Mouse (Mus musculus) embryonic facial prominence, embryonic 13.5 days (tissue): ENCODE measurements around the gene Thpo. TPM values are rescaled to one million over a fixed set of nuclear protein-coding genes. Genes with fewer than 3 reads are reported as not detected.

ENCODE experiments used
- ATAC-seq: fragments of 200-750 bp; cut with Nextera tagmentation; 2 replicates; pipeline ENCODE4 v1.8.0; 2017; ENCODE audit warnings: low read depth; ENCODE audit not compliant: insufficient number of reproducible peaks, insufficient read depth, low FRiP score, low TSS enrichment
- H3K27ac ChIP-seq: fragments of 300-500 bp; sonication (generic); 2 replicates; pipeline ENCODE4 v1.5.1; 2015; ENCODE audit warnings: moderate library complexity, mild to moderate bottlenecking, inconsistent platforms
- H3K27me3 ChIP-seq: fragments of 300-500 bp; sonication (generic); 2 replicates; pipeline ENCODE4 v1.6.1; 2015; ENCODE audit warnings: mild to moderate bottlenecking, inconsistent platforms
- H3K36me3 ChIP-seq: fragments of 300-500 bp; sonication (generic); 2 replicates; pipeline ENCODE4 v1.6.1; 2015; ENCODE audit warnings: mild to moderate bottlenecking, inconsistent platforms
- H3K4me1 ChIP-seq: fragments of 300-500 bp; sonication (generic); 2 replicates; pipeline ENCODE4 v1.6.1; 2015; ENCODE audit warnings: inconsistent platforms
- H3K4me2 ChIP-seq: fragments of 300-500 bp; sonication (generic); 2 replicates; pipeline ENCODE4 v1.6.1; 2015; ENCODE audit warnings: moderate library complexity, mild to moderate bottlenecking, inconsistent platforms
- H3K4me3 ChIP-seq: fragments of 300-500 bp; sonication (generic); 2 replicates; pipeline ENCODE4 v1.5.1; 2015; ENCODE audit warnings: mild to moderate bottlenecking, inconsistent platforms
- H3K9ac ChIP-seq: fragments of 300-500 bp; sonication (generic); 2 replicates; pipeline ENCODE4 v1.6.1; 2015; ENCODE audit warnings: mild to moderate bottlenecking, inconsistent platforms
- H3K9me3 ChIP-seq: fragments of 300-500 bp; sonication (generic); 2 replicates; pipeline ENCODE4 v1.6.1; 2016; ENCODE audit warnings: inconsistent platforms
- WGBS: fragments of 180-500 bp; shearing (Covaris S2); methylation state at CpG from one replicate; pipeline ENCODE4 v1.1.7; 2015; ENCODE audit warnings: mixed read lengths; 5-methylcytosine and 5-hydroxymethylcytosine counted together
- polyA plus RNA-seq: library from polyadenylated mRNA; unstranded; fragments of >200 nt; fragmentation: Nextera tagmentation; extraction: Ambion mirVana; gene quantifications from 2 replicates; pipeline ENCODE4 v1.2.1, GENCODE M21; 2015

Gene Thpo
- polyA plus RNA-seq, 1 experiment from 2014 or later, result 1.00 TPM

DNA sequence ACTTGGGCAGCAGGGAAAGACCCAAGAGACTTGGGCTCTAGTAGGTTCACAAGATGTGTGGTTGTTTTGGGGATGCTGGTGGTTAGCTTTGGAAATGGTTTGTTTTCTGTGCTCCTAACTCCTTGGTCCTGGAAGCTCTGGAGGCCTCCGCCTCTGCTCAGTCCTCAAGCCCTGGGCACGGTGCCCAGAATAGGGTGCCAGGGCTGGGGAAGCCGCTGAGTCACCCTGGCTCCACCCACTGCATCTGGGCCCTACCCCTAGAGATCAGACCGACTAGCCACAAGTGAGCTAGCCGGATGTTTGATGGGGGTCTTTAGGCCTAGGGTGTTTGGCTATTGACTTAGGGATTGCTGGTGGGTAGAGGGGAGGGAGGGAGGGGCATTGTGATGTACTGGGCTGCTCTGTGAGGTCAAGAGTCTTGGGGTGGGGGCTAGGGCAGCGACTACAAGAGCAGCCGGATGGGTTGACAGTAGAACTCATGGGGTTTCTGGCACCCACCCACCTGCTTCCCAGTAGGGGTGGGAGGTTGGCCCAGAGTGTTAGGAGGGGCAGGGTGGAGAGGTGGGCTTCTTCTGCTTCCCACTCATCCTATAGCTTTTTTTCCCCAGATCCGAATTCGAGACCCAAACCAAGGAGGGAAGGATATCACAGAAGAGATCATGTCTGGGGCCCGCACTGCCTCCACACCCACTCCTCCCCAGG, 56.2 kb downstream of the Thpo start:
- no peak for ATAC-seq
- H3K27me3 ChIP-seq, result no peaks in the 10 kb centered on the region
- H3K4me2 ChIP-seq, result no peak overlapping the region
- WGBS, result 85% methylated on average over 10 of the region's 10 CpGs
- no peaks in the 10 kb centered on the region for H3K9me3 ChIP-seq
- H3K9ac ChIP-seq, result no peak overlapping the region
- H3K4me3 ChIP-seq, result no peak overlapping the region
- no peak overlapping the region for H3K27ac ChIP-seq
- peaks cover 87% of the 10 kb centered on the region for H3K36me3 ChIP-seq
- peaks cover 25% of the 10 kb centered on the region for H3K4me1 ChIP-seq

DNA sequence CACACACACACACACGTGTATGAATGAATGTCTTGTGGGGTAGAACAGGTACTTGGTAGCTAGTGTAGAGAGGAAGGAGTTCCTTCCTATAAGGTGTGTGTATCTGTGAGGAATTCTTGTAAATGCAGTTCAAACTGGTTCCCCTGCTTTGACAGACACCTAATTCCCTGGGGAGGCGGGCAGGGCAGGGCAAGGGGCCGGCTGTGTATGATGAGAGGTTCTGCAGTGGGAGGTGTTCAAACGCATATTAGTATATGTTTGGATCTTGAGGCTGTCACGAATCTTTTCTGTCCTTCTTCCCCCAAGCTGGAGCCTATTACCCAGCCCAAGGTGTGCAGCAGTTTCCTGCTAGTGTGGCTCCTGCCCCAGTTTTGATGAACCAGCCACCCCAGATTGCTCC, 56.9 kb downstream of the Thpo start:
- H3K9ac ChIP-seq, result no peak overlapping the region
- H3K4me2 ChIP-seq, result no peak overlapping the region
- H3K27me3 ChIP-seq, result no peaks in the 10 kb centered on the region
- no peak overlapping the region for H3K4me3 ChIP-seq
- H3K9me3 ChIP-seq, result no peaks in the 10 kb centered on the region
- peaks cover 79% of the 10 kb centered on the region for H3K36me3 ChIP-seq
- no peak for ATAC-seq
- H3K27ac ChIP-seq, result no peak overlapping the region; the same call in 1 of the 2 replicates
- WGBS, result 76% methylated on average over 5 of the region's 5 CpGs
- H3K4me1 ChIP-seq, result peaks cover 25% of the 10 kb centered on the region

DNA sequence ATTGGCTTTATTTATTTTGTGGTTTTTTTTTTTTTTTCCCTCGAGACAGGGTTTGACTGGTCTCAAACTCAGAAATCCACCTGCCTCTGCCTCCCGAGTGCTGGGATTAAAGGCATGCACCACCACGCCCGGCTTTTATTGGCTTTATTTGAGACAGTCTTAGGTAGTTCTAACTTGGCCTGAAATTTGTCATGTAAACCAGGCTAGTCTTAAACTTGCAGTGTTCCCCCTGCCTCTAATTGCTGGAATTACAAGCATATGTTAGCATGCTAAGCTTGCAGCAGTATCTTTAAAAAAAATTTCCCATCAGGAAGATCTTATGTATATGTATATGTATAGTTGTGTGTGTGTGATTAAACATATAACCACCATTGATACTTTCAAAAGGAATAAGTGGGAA, 57.6 kb downstream of the Thpo start:
- H3K9ac ChIP-seq, result no peak overlapping the region
- H3K27me3 ChIP-seq, result no peaks in the 10 kb centered on the region
- H3K36me3 ChIP-seq, result peaks cover 72% of the 10 kb centered on the region
- no peak for ATAC-seq
- WGBS, result 56% methylated on average over 4 of the region's 4 CpGs
- H3K9me3 ChIP-seq, result no peaks in the 10 kb centered on the region
- no peak overlapping the region for H3K27ac ChIP-seq
- no peak overlapping the region for H3K4me3 ChIP-seq
- no peak overlapping the region for H3K4me2 ChIP-seq
- peaks cover 29% of the 10 kb centered on the region for H3K4me1 ChIP-seq

GRCm38 (mm10) chr16:20675213-20675612, 59.1 kb downstream of the Thpo start:
- H3K4me2 ChIP-seq, result peak overlapping the region; percentile 98; the same call in 1 of the 2 replicates
- WGBS, result 91% methylated on average over 6 of the region's 6 CpGs

More at GRCm38 (mm10) chr16:20675213-20675612, 59.1 kb downstream of the Thpo start:
- H3K9ac ChIP-seq, result no peak overlapping the region
- peaks cover 30% of the 10 kb centered on the region for H3K4me1 ChIP-seq
- H3K9me3 ChIP-seq, result no peaks in the 10 kb centered on the region
- H3K4me3 ChIP-seq, result peak overlapping the region; percentile 94; the same call in 1 of the 2 replicates
- H3K36me3 ChIP-seq, result peaks cover 58% of the 10 kb centered on the region
- no peaks in the 10 kb centered on the region for H3K27me3 ChIP-seq
- no peak for ATAC-seq
- H3K27ac ChIP-seq, result no peak overlapping the region

Other genes with a start within 250 kb of the Thpo start
- 96.6 and 114 TPM in 2 replicates for gene Eif2b5, start 235.7 kb downstream of the Thpo start, polyA plus RNA-seq
- 26.7 and 27.1 TPM in 2 replicates for gene Dvl3, start 217.5 kb downstream of the Thpo start, polyA plus RNA-seq
- gene Ap2m1, start 199.0 kb downstream of the Thpo start, polyA plus RNA-seq, result 610 and 646 TPM in 2 replicates
- 65.0 and 77.4 TPM in 2 replicates for gene Abcf3, start 185.9 kb downstream of the Thpo start, polyA plus RNA-seq
- gene Vwa5b2, start 145.0 kb downstream of the Thpo start, polyA plus RNA-seq, result 1.6 and 2.8 TPM in 2 replicates
- 30.9 and 33.5 TPM in 2 replicates for gene Eef1akmt4, start 122.9 kb downstream of the Thpo start, polyA plus RNA-seq
- 0.41 TPM in 1 of 2 replicates, not detected in the other for gene Gm49333, start 122.9 kb downstream of the Thpo start, polyA plus RNA-seq
- 37.1 and 39.4 TPM in 2 replicates for gene Alg3, start 122.8 kb downstream of the Thpo start, polyA plus RNA-seq
- 1.3 and 1.5 TPM in 2 replicates for gene Camk2n2, start 113.2 kb downstream of the Thpo start, polyA plus RNA-seq
- 9.1 and 9.2 TPM in 2 replicates for gene Ece2, start 104.7 kb downstream of the Thpo start, polyA plus RNA-seq
- gene Psmd2, start 82.9 kb downstream of the Thpo start, polyA plus RNA-seq, result 313 and 339 TPM in 2 replicates
- gene Eif4g1, start 66.2 kb downstream of the Thpo start, polyA plus RNA-seq, result 179 and 199 TPM in 2 replicates
- 7.0 and 7.2 TPM in 2 replicates for gene Fam131a, start 41.3 kb downstream of the Thpo start, polyA plus RNA-seq
- gene Polr2h, start 16.8 kb downstream of the Thpo start, polyA plus RNA-seq, result 110 and 112 TPM in 2 replicates
- gene Clcn2, start 16.8 kb downstream of the Thpo start, polyA plus RNA-seq, result 15.7 and 18.9 TPM in 2 replicates
- 3.4 and 4.5 TPM in 2 replicates for gene Chrd, start 1.4 kb downstream of the Thpo start, polyA plus RNA-seq